Mouse (Mus musculus) limb, embryonic 14.5 days (tissue): Measurements from ENCODE around the gene Rbm20. TPM values are rescaled to one million over a fixed set of nuclear protein-coding genes. Genes with fewer than 3 reads are reported as not detected.

Source experiments
- ATAC-seq: fragments of 200-750 bp; cut with Nextera tagmentation; 2 replicates; pipeline ENCODE4 v1.8.0; 2017; ENCODE audit warnings: low read depth, moderate number of reproducible peaks, moderate TSS enrichment; ENCODE audit not compliant: low FRiP score
- DNase-seq: peaks from one replicate; pipeline ENCODE4 v3.0.0-alpha.2; 2015; ENCODE audit warnings: low spot score
- H3K27ac ChIP-seq: fragments of 300-500 bp; sonication (generic); replicated peaks from 2 replicates; pipeline ENCODE4 v1.5.1; 2014; ENCODE audit warnings: low read depth, mild to moderate bottlenecking, low read length, moderate library complexity, mixed read lengths
- H3K27me3 ChIP-seq: fragments of 300-500 bp; sonication (generic); 2 replicates; pipeline ENCODE4 v1.6.1; 2014; ENCODE audit warnings: low read length, mixed read lengths; ENCODE audit not compliant: control insufficient read depth, insufficient read depth
- H3K36me3 ChIP-seq: fragments of 300-500 bp; sonication (generic); 2 replicates; pipeline ENCODE4 v1.6.1; 2014; ENCODE audit warnings: mild to moderate bottlenecking, low read length, moderate library complexity, mixed read lengths; ENCODE audit not compliant: control insufficient read depth, insufficient read depth
- H3K4me1 ChIP-seq: fragments of 300-500 bp; sonication (generic); 2 replicates; pipeline ENCODE4 v1.6.1; 2014; ENCODE audit warnings: antibody characterized with exemption, low read length, mixed read lengths; ENCODE audit not compliant: control insufficient read depth, insufficient read depth
- H3K4me2 ChIP-seq: fragments of 300-500 bp; sonication (generic); replicated peaks from 2 replicates; pipeline ENCODE4 v1.6.1; 2014; ENCODE audit warnings: low read depth, mild to moderate bottlenecking, low read length, moderate library complexity; ENCODE audit not compliant: severe bottlenecking
- H3K4me3 ChIP-seq: fragments of 300-500 bp; sonication (generic); replicated peaks from 2 replicates; pipeline ENCODE4 v1.5.1; 2014; ENCODE audit warnings: low read length
- H3K9ac ChIP-seq: fragments of 300-500 bp; sonication (generic); 2 replicates; pipeline ENCODE4 v1.6.1; 2014; ENCODE audit warnings: mild to moderate bottlenecking, low read depth, low read length, moderate library complexity; ENCODE audit not compliant: severe bottlenecking
- H3K9me3 ChIP-seq: fragments of 300-500 bp; sonication (generic); 2 replicates; pipeline ENCODE4 v1.6.1; 2016; ENCODE audit warnings: low read length; ENCODE audit not compliant: control insufficient read depth
- POLR2A ChIP-seq: fragments of 200-500 bp; IDR thresholded peaks from 2 replicates; pipeline ENCODE4 v1.8.0; 2012; ENCODE audit warnings: inconsistent platforms, mild to moderate bottlenecking, moderate library complexity, borderline replicate concordance; ENCODE audit not compliant: insufficient read depth, insufficient read length; ENCODE audit errors: extremely low read depth
- WGBS: fragments of 180-500 bp; shearing (Covaris S2); extraction: QIAGEN DNeasy Blood & Tissue Kit; methylation state at CpG from one replicate; pipeline ENCODE4 v1.1.7; 2014; 5-methylcytosine and 5-hydroxymethylcytosine counted together
- polyA plus RNA-seq, 2 experiments: library from polyadenylated mRNA; depleted of rRNA in 1 of 2; stranded (reverse) in 1 of 2; unstranded in 1 of 2; fragments of >200 nt; fragmentation: Nextera tagmentation in 1 of 2; extraction: Ambion mirVana in 1 of 2; gene quantifications; 2 replicates each; pipeline versions ENCODE4 v1.2.1 to v1.2.3; 2012 to 2014

Gene Rbm20
- polyA plus RNA-seq, 2 experiments: 5.5 to 10.0 TPM

DNA sequence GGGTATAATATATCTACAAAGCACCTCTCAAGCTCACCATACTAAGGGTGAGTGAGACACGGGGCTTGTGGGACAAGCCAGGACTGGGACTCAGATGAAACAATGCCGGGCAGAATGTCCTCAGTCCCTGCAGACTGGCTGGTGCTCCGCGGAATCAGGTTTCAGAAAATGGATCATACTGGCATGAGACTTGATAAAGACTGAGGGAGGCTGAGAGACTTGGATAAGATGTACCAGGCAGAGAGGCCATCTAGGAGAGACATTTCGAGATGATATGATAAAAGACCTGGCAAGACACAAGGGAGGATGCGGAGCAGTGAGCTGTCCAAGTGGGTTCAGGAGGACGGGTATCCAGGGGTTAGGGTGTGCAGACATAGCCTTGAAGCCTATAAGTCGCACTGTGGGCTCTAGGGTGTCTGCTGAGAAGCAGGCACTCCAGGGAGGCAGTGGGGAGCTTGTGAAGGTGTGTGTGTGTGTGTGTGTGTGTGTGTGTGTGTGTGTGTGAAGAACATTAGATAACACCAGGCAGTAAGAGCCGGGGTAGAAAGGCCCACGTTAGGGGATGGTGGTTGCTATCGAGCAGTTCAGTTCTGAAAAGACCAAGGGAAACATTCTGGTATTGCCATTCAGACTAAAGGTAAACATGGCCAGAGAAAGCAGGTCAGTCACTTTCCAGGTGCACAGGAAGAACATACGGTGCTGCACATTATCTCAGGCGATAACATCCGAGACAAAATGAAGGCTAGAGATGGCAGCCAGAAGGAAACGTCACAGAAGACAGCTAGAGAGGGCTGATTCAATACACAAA lies 225.0 kb downstream of the Rbm20 start:
- Histone ChIP-seq H3K9me3 (no peaks in the 10 kb centered on the region), H3K27me3 (no peaks in the 10 kb centered on the region), H3K4me3 (peak overlapping the region; percentile 97), H3K27ac (peak overlapping the region; percentile 89), H3K36me3 (no peaks in the 10 kb centered on the region), H3K9ac (peak overlapping the region; percentile 95), H3K4me1 (peaks cover 31% of the 10 kb centered on the region), H3K4me2 (peak overlapping the region; percentile 73)
- no peak for TF ChIP-seq POLR2A
- 59% methylated on average over 15 of the region's 15 CpGs for WGBS
- ATAC-seq (no peak), DNase-seq (no peak)

DNA sequence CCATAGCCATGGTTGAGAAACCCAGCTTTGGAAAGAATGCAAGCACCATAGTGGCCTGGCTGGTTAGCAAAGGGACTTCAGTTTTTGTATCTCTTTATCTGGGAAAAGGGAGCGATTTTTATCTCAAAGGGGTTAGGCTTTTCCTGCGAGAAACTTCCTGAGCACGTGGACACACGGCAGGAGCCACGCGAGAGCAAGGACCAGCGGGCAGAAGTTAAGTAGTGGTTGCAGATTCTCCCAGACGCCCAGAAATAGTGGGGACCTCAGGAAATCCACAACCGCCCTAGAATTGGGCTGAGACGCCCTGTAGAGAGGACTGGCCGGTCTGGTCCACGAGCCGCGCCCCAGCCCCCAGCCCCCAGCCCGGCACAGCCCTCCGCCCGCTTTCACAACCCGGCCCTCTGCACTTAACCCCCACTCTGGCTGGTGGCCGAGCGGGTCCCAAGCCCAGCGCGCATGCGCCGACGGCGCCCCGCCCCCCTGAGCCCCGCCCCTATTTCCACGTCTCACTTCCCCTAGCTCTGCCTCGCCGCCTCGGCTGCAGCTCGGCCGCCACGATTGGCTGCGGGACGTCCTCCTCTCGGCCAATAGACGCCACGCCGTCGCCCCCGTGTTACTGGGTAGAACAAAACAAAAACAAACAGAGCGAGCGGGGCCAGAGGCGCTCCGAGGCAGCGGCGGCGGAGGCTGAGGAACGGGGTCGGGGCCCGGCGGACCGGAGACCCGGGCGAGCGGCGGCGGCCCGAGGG lies 225.8 kb downstream of the Rbm20 start:
- TF ChIP-seq POLR2A: peak; percentile 86
- peak; percentile 98 for ATAC-seq
- peak; percentile 96 for DNase-seq
- 1% methylated on average over 54 of the region's 61 CpGs for WGBS
- no peaks in the 10 kb centered on the region for H3K9me3 ChIP-seq
- peak overlapping the region; percentile 97 for H3K4me3 ChIP-seq
- H3K27me3 ChIP-seq: no peaks in the 10 kb centered on the region
- peaks cover 5% of the 10 kb centered on the region for H3K36me3 ChIP-seq
- peak overlapping the region; percentile 73 for H3K4me2 ChIP-seq
- peak overlapping the region; percentile 95 for H3K9ac ChIP-seq
- H3K27ac ChIP-seq: peak overlapping the region; percentile 92
- peaks cover 31% of the 10 kb centered on the region for H3K4me1 ChIP-seq

DNA sequence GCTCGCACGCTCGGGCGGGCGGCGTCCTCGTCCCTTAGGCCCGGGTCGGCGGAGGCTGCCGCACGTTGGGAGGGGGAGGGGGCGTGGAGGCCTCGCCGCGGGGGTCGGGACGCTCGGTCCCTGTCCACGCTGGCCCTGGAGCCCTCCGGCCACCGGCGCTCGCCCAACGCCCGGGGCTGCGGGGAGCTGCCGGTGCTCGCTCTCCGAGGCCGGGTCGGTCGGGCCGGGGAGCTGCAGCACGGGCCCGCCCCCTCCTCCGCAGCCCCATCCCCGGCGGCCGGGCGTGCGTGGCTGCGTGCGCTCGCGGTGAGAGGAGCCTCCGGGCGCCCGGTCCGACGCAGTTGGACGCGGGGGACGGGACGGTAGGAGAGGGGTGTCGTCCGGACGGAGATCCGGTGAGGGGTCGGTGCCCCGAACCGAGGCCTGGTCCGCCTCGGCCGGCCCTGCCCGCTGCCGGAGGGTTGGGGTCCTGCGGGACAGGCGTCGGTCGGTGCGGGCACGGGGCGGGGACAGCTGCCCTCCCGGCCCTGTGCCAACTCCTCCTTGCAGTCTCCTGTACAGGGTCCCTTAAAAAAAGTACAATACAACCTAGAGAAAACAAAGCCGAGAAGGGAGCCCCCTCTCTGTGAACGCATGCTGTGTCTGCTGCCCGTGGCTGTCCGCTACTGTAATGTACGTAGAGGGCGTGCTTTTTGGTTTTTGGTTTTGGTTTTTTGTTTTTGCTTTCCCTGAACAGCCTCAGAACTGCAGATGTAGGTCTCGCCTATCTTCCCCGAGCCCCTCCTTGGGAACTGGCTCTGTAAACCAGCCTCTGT lies 226.6 kb downstream of the Rbm20 start:
- DNase-seq (peak; percentile 78), ATAC-seq (peak; percentile 42)
- Histone ChIP-seq H3K9ac (peak overlapping the region; percentile 95), H3K9me3 (no peaks in the 10 kb centered on the region), H3K27me3 (no peaks in the 10 kb centered on the region), H3K4me2 (peak overlapping the region; percentile 73), H3K27ac (peak overlapping the region; percentile 92), H3K36me3 (peaks cover 12% of the 10 kb centered on the region), H3K4me3 (peak overlapping the region; percentile 97), H3K4me1 (peaks cover 31% of the 10 kb centered on the region)
- 5% methylated on average over 65 of the region's 83 CpGs for WGBS
- TF ChIP-seq POLR2A: peak; percentile 13; the same call in 1 of the 2 replicates

DNA sequence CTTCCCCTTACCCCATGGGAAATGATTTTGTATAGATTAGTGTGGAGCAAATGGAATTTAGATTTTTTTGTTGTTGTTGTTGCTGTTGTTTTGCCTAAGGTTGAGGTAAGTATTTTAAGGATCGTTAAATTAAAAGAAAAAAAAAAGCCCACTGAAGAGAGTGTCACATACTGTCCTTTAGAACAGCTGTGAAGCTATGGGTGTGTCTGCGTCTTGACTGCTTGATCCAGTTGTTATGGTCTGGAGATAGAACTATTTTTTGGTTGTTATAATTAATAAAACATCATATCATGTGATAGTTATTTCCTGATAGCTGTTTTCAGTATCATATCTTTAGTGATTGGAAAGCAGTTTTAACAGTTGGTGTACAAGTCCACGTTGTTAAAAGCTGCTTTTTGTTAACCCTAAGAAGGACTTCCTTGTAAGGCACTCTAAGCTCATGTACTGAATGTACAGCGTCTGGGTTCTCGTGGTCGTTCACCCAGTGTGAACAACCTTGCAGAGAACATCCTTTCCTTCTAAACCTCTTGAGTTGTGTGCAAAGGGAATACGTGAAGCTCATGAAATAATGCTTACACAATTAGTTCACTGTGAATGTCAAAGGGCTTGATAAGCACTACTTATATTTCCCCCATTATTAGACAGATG lies 227.9 kb downstream of the Rbm20 start:
- Histone ChIP-seq H3K4me3 (peak overlapping the region; percentile 97), H3K27ac (no peak overlapping the region), H3K4me1 (peaks cover 31% of the 10 kb centered on the region), H3K36me3 (peaks cover 22% of the 10 kb centered on the region), H3K27me3 (no peaks in the 10 kb centered on the region), H3K4me2 (peak overlapping the region; percentile 73), H3K9ac (peak overlapping the region; percentile 95), H3K9me3 (no peaks in the 10 kb centered on the region)
- no peak for ATAC-seq
- 61% methylated on average over 7 of the region's 7 CpGs for WGBS
- no peak for DNase-seq
- TF ChIP-seq POLR2A: no peak
